7 mouse cellular contexts compared by ENCODE assay signal in the genomic region with DNA sequence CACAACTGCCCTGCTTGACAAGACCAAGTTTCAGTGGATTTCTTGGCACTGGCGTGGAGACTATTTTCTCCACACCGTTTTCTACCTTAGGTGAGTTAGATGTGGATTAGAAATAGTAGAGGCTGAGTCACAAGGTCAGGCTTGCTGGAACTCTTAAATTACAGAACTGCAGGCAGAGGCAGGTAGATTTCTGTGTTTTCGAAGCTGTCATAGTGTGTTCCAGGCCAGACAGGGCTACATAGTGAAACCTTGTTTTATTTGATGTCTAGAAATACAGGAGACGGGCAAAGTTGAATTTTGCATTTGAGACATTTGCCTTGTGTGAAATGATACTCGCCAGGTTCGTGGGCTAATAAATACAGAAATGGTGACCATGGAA. TPM values are rescaled to one million over a fixed set of nuclear protein-coding genes. Genes with fewer than 3 reads are reported as not detected.
DNase-seq lines count a peak whose midpoint lies in the region; ATAC-seq and TF ChIP-seq lines count a peak whose summit lies in the region.

No protein-coding gene starts in this region.

- no peak for DNase-seq in lung, postnatal 4 days
- DNase-seq in limb, embryonic 14.5 days (ENCODE audit: low spot score), result no peak
- DNase-seq in right cerebral cortex, postnatal 4 days, result no peak
- DNase-seq in adrenal gland, adult (ENCODE audit: inconsistent age in 2 of 2, low spot score in 1 of 2), result no peak

- H3K9ac ChIP-seq in lung, embryonic 16.5 days (ENCODE audit: low read length), result peak overlapping the region; percentile 3; the same call in 1 of the 2 replicates
- H3K9ac ChIP-seq in forebrain, embryonic 12.5 days, result no peak overlapping the region
- H3K9ac ChIP-seq in limb, embryonic 14.5 days (ENCODE audit: low read depth, low read length, severe bottlenecking), result peak overlapping the region; percentile 77; the same call in 1 of the 2 replicates
- H3K9ac ChIP-seq in stomach, embryonic 15.5 days, result no peak overlapping the region

- H3K27ac ChIP-seq in lung, embryonic 16.5 days (ENCODE audit: low read length), result no peak overlapping the region
- H3K27ac ChIP-seq in forebrain, embryonic 12.5 days, result no peak overlapping the region
- no peak overlapping the region for H3K27ac ChIP-seq in limb, embryonic 14.5 days (replicated peaks; ENCODE audit: low read depth, low read length)
- H3K27ac ChIP-seq in stomach, embryonic 15.5 days, result no peak overlapping the region

- peak overlapping the region; percentile 68 for H3K4me3 ChIP-seq in lung, embryonic 16.5 days (ENCODE audit: low read length)
- H3K4me3 ChIP-seq in forebrain, embryonic 12.5 days (replicated peaks), result peak overlapping the region; percentile 58
- peak overlapping the region; percentile 66 for H3K4me3 ChIP-seq in limb, embryonic 14.5 days (replicated peaks; ENCODE audit: low read length)
- peak overlapping the region; percentile 70 for H3K4me3 ChIP-seq in stomach, embryonic 15.5 days (replicated peaks)

- peaks cover 6% of the 10 kb centered on the region; the same call in 1 of the 2 replicates for H3K4me1 ChIP-seq in lung, embryonic 16.5 days (replicated peaks; ENCODE audit: control insufficient read depth, insufficient read depth, low read length)
- peaks cover 12% of the 10 kb centered on the region for H3K4me1 ChIP-seq in forebrain, embryonic 12.5 days
- no peaks in the 10 kb centered on the region; the same call in 1 of the 2 replicates for H3K4me1 ChIP-seq in limb, embryonic 14.5 days (ENCODE audit: control insufficient read depth, insufficient read depth, low read length)
- H3K4me1 ChIP-seq in stomach, embryonic 15.5 days, result 0 out of 2 replicates have a peak, but pooled peaks cover 3% of the 10 kb centered on the region

- no peaks in the 10 kb centered on the region for H3K9me3 ChIP-seq in lung, embryonic 16.5 days (ENCODE audit: control insufficient read depth, low read length)
- H3K9me3 ChIP-seq in forebrain, embryonic 12.5 days, result no peaks in the 10 kb centered on the region
- no peaks in the 10 kb centered on the region for H3K9me3 ChIP-seq in limb, embryonic 14.5 days (ENCODE audit: control insufficient read depth, low read length)
- no peaks in the 10 kb centered on the region for H3K9me3 ChIP-seq in stomach, embryonic 15.5 days

- peak overlapping the region; percentile 66 for H3K4me2 ChIP-seq in lung, embryonic 16.5 days (ENCODE audit: low read depth, low read length)
- peak overlapping the region; percentile 60 for H3K4me2 ChIP-seq in forebrain, embryonic 12.5 days
- H3K4me2 ChIP-seq in limb, embryonic 14.5 days (replicated peaks; ENCODE audit: low read depth, low read length, severe bottlenecking), result peak overlapping the region; percentile 62
- H3K4me2 ChIP-seq in stomach, embryonic 15.5 days, result peak overlapping the region; percentile 64

- WGBS in lung, embryonic 16.5 days, result 50% methylated on average over 6 of the region's 6 CpGs
- 53% methylated on average over 6 of the region's 6 CpGs for WGBS in forebrain, embryonic 12.5 days
- WGBS in limb, embryonic 14.5 days, result 54% methylated on average over 6 of the region's 6 CpGs
- WGBS in stomach, embryonic 15.5 days, result 53% methylated on average over 6 of the region's 6 CpGs

- TF ChIP-seq POLR2A in limb, embryonic 14.5 days (IDR thresholded peaks at IDR 0.05; ENCODE audit: borderline replicate concordance, extremely low read depth, insufficient read depth, insufficient read length), result no peak

- no peaks in the 10 kb centered on the region for H3K27me3 ChIP-seq in lung, embryonic 16.5 days (ENCODE audit: control insufficient read depth, insufficient read depth, low read depth, low read length)
- H3K27me3 ChIP-seq in forebrain, embryonic 12.5 days, result no peaks in the 10 kb centered on the region
- no peaks in the 10 kb centered on the region for H3K27me3 ChIP-seq in limb, embryonic 14.5 days (ENCODE audit: control insufficient read depth, insufficient read depth, low read length)
- no peaks in the 10 kb centered on the region for H3K27me3 ChIP-seq in stomach, embryonic 15.5 days (replicated peaks)

- H3K36me3 ChIP-seq in lung, embryonic 16.5 days (ENCODE audit: control insufficient read depth, insufficient read depth, low read length), result peaks cover under 1% of the 10 kb centered on the region
- peaks cover 26% of the 10 kb centered on the region for H3K36me3 ChIP-seq in forebrain, embryonic 12.5 days (replicated peaks)
- H3K36me3 ChIP-seq in limb, embryonic 14.5 days (ENCODE audit: control insufficient read depth, insufficient read depth, low read length), result peaks cover 8% of the 10 kb centered on the region
- peaks cover 8% of the 10 kb centered on the region; the same call in 1 of the 2 replicates for H3K36me3 ChIP-seq in stomach, embryonic 15.5 days

- ATAC-seq in lung, embryonic 16.5 days (ENCODE audit: low read depth), result no peak
- ATAC-seq in forebrain, embryonic 12.5 days (ENCODE audit: low FRiP score), result peak; percentile 50; the same call in 1 of the 2 replicates
- no peak for ATAC-seq in limb, embryonic 14.5 days (ENCODE audit: low FRiP score, low read depth)
- no peak for ATAC-seq in stomach, embryonic 15.5 days (ENCODE audit: insufficient read depth, low FRiP score, low read depth)

RNA-seq across cellular contexts. Expression of gene Zfp954, which starts 0.3 kb away (rescaled TPM):
- polyA plus RNA-seq in lung, embryonic 16.5 days (2015; fragmentation: Nextera tagmentation; extraction: Ambion mirVana), result 13.8 and 16.4 TPM in 2 replicates
- 18.1 and 19.3 TPM in 2 replicates for polyA plus RNA-seq in forebrain, embryonic 12.5 days (2016; fragmentation: Nextera tagmentation; extraction: Ambion mirVana)
- 11.7 and 12.5 TPM in 2 replicates for polyA plus RNA-seq in limb, embryonic 14.5 days (2012; rRNA removed)
- polyA plus RNA-seq in limb, embryonic 14.5 days (2014; fragmentation: Nextera tagmentation; extraction: Ambion mirVana), result 12.7 and 14.8 TPM in 2 replicates
- 13.2 and 13.5 TPM in 2 replicates for polyA plus RNA-seq in stomach, embryonic 15.5 days (2015; fragmentation: Nextera tagmentation; extraction: Ambion mirVana)

RNA-seq across cellular contexts. Expression of gene Zfp773, which starts 15.0 kb away (rescaled TPM):
- polyA plus RNA-seq in lung, embryonic 16.5 days (2015; fragmentation: Nextera tagmentation; extraction: Ambion mirVana), result 1.7 and 2.0 TPM in 2 replicates
- polyA plus RNA-seq in forebrain, embryonic 12.5 days (2016; fragmentation: Nextera tagmentation; extraction: Ambion mirVana), result 12.3 and 12.8 TPM in 2 replicates
- 0.84 and 0.95 TPM in 2 replicates for polyA plus RNA-seq in limb, embryonic 14.5 days (2012; rRNA removed)
- polyA plus RNA-seq in limb, embryonic 14.5 days (2014; fragmentation: Nextera tagmentation; extraction: Ambion mirVana), result 1.7 and 1.9 TPM in 2 replicates
- 1.6 and 2.0 TPM in 2 replicates for polyA plus RNA-seq in stomach, embryonic 15.5 days (2015; fragmentation: Nextera tagmentation; extraction: Ambion mirVana)

RNA-seq across cellular contexts. Expression of gene Zfp418, which starts 49.5 kb away (rescaled TPM):
- polyA plus RNA-seq in lung, embryonic 16.5 days (2015; fragmentation: Nextera tagmentation; extraction: Ambion mirVana), result 2.9 and 3.2 TPM in 2 replicates
- polyA plus RNA-seq in forebrain, embryonic 12.5 days (2016; fragmentation: Nextera tagmentation; extraction: Ambion mirVana), result 3.3 and 3.9 TPM in 2 replicates
- polyA plus RNA-seq in limb, embryonic 14.5 days (2012; rRNA removed), result 1.7 and 2.1 TPM in 2 replicates
- 3.0 and 3.5 TPM in 2 replicates for polyA plus RNA-seq in limb, embryonic 14.5 days (2014; fragmentation: Nextera tagmentation; extraction: Ambion mirVana)
- polyA plus RNA-seq in stomach, embryonic 15.5 days (2015; fragmentation: Nextera tagmentation; extraction: Ambion mirVana), result 2.5 TPM in 2 replicates

Comparison
In these comparisons a context has a peak if more than half of its experiments do, and no peak if none do; other contexts are left out.
1. H3K9ac ChIP-seq: peak in lung, embryonic 16.5 days (single experiment) and limb, embryonic 14.5 days (single experiment); none in forebrain, embryonic 12.5 days (single experiment) and stomach, embryonic 15.5 days (single experiment).
2. Peak in every context shown above with its lines, with median percentiles within 50 percentile points of each other: H3K4me2 ChIP-seq and H3K4me3 ChIP-seq.